Mouse (Mus musculus): Measurements from ENCODE around the gene Cntfr. TPM values are rescaled to one million over a fixed set of nuclear protein-coding genes. Genes with fewer than 3 reads are reported as not detected.
A peak's percentile ranks its signal among the peaks of the same experiment; 100 is the strongest.

The Cntfr gene
- polyA plus RNA-seq, 1 experiment from 2014 or later: 32.8 TPM

DNA sequence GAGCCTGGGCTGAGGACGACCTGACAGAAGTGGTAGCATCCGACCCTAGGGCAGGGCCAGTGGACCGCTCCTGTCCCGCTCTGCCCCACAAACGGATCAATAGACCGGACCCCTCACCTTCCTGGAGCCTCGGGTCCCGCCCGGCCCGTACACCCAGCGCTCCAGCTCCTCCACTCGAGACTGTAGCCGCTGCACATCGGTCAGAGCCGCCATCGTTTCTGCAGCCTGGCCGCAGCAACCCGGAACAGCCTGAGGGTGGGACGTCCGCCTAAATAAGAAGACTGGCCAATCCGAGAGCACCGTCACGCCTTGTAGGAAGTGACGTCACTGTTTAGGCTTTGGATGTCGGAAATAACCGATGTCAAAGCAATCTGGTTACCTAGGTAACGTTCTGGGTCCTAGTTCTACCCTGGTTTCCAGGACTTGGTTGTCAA lies 26.0 kb upstream of the Cntfr start, which contains the start of gene Dctn3:
TSS of gene Dctn3 (minus strand) at position 253 of the 434 bp plus-strand sequence.
- H3K27ac ChIP-seq: no peak within 1 kb of the TSS
- peaks cover 37% of the 10 kb centered on the region for H3K4me1 ChIP-seq
- no peaks in the 10 kb centered on the region for H3K9me3 ChIP-seq
- peak within 1 kb of the TSS; percentile 71 for H3K4me3 ChIP-seq
- peak within 1 kb of the TSS; percentile 82 for H3K4me2 ChIP-seq (replicated peaks)
- peak within 1 kb of the TSS; percentile 71 for H3K9ac ChIP-seq
- peaks cover 41% of the 10 kb centered on the region for H3K27me3 ChIP-seq (replicated peaks)
- peaks cover 27% of the 10 kb centered on the region for H3K36me3 ChIP-seq
- ATAC-seq (ENCODE audit: low FRiP score, low read depth): peak; percentile 90
- WGBS: 0% methylated on average over 27 of the region's 27 CpGs

DNA sequence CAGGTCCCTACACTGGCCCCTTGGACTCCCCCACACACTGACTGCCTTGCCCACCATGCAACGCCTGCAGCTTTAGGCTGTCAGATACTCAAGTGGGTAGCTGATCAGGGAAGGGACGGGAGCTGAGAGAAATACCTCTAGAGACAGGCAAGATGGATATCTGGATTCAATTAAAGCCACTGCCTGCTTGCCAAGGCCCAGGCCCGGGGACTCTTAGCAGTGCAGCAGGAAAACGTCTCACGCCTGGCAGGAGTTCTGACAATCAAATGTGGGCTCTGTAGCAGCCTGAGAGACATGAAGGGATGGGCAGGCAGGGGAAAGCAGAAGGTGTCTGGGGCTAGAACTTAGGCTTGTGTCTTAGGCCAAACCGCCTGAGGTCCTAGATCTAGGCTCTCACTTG lies 19.9 kb upstream of the Cntfr start:
- no peak for ATAC-seq (ENCODE audit: low FRiP score, low read depth)
- peaks cover 52% of the 10 kb centered on the region for H3K36me3 ChIP-seq

DNA sequence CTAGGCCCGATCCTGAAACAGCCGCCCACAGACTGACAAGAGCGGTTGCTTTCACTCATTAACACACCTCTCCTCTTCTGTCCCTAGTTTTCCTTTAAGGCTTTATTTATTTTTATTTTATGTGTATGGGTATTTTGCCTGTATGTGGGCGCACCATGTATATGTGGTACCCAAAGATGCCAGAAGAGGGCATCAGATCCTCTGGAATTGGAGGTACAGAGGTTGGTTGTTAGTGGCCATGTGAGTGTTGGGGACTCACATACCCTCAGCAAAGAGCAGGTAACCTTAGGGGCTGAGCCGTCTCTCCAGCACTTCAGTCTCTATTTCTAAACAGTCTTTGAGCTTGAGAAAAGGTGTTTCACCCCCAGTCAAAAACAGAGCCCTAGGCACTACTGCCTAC lies 18.7 kb upstream of the Cntfr start:
- 83% methylated on average over 5 of the region's 5 CpGs for WGBS
- Histone ChIP-seq H3K4me3 (no peak overlapping the region), H3K9ac (no peak overlapping the region), H3K27ac (no peak overlapping the region), H3K4me2 (replicated peaks) (no peak overlapping the region), H3K36me3 (peaks cover 56% of the 10 kb centered on the region), H3K27me3 (replicated peaks) (no peaks in the 10 kb centered on the region), H3K4me1 (peaks cover 33% of the 10 kb centered on the region), H3K9me3 (no peaks in the 10 kb centered on the region)
- ATAC-seq (ENCODE audit: low FRiP score, low read depth): no peak

More for the DNA sequence above, 19.9 kb upstream of the Cntfr start:
- no peak overlapping the region for H3K4me3 ChIP-seq
- no peak overlapping the region for H3K4me2 ChIP-seq (replicated peaks)
- no peak overlapping the region for H3K9ac ChIP-seq
- 78% methylated on average over 6 of the region's 6 CpGs for WGBS
- H3K9me3 ChIP-seq: no peaks in the 10 kb centered on the region
- H3K4me1 ChIP-seq: peaks cover 32% of the 10 kb centered on the region
- H3K27me3 ChIP-seq (replicated peaks): no peaks in the 10 kb centered on the region
- no peak overlapping the region for H3K27ac ChIP-seq

DNA sequence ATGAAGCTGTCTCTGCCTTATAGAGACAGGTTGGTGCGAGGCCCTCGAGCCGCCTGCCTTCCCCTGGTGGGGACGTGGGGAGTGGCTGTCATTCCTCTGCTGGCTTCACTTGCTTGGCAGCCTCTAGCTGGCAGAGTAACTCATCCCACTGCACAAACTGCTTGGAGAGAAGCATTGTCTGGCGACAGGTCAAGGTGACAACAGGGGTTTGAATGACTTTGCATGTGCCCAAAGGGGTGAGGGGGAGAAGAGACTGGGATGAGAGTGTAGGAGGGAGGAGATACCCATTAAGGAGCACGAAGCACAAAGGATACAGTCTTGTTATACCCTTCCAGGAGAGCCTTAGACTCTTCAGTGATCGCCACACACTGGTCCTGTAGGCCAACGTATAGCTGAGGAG lies 18.2 kb upstream of the Cntfr start:
- no peak for ATAC-seq (ENCODE audit: low FRiP score, low read depth)
- Histone ChIP-seq H3K4me2 (replicated peaks) (no peak overlapping the region), H3K4me3 (no peak overlapping the region), H3K9ac (no peak overlapping the region), H3K36me3 (peaks cover 51% of the 10 kb centered on the region), H3K9me3 (no peaks in the 10 kb centered on the region), H3K27ac (no peak overlapping the region), H3K4me1 (peaks cover 33% of the 10 kb centered on the region), H3K27me3 (replicated peaks) (no peaks in the 10 kb centered on the region)
- WGBS: 83% methylated on average over 8 of the region's 8 CpGs

DNA sequence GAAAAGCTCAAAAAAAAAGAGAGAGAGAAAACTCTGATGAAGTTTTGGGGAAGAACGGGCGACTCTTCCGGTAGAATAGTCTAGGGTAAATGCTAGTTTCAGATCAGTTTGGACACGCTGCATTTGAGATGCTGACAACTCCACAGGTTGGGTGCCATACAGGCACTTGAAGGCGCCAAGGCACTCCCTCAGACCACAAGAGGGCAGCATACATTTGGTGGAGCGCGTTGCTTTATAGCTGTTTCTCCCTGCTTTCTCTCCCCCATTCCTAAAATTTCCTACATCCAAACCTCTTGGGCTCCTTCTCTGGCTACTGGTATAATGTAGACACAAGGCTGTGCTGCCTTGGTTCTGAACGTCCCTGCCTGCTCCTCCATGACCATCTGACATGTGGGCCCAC lies 17.4 kb upstream of the Cntfr start:
- peaks cover 44% of the 10 kb centered on the region for H3K36me3 ChIP-seq
- H3K9me3 ChIP-seq: no peaks in the 10 kb centered on the region
- H3K4me1 ChIP-seq: peaks cover 33% of the 10 kb centered on the region
- WGBS: 15% methylated on average over 8 of the region's 8 CpGs
- H3K27me3 ChIP-seq (replicated peaks): no peaks in the 10 kb centered on the region
- no peak overlapping the region for H3K27ac ChIP-seq
- ATAC-seq (ENCODE audit: low FRiP score, low read depth): no peak
- H3K4me2 ChIP-seq (replicated peaks): peak overlapping the region; percentile 93
- no peak overlapping the region for H3K4me3 ChIP-seq
- no peak overlapping the region for H3K9ac ChIP-seq

DNA sequence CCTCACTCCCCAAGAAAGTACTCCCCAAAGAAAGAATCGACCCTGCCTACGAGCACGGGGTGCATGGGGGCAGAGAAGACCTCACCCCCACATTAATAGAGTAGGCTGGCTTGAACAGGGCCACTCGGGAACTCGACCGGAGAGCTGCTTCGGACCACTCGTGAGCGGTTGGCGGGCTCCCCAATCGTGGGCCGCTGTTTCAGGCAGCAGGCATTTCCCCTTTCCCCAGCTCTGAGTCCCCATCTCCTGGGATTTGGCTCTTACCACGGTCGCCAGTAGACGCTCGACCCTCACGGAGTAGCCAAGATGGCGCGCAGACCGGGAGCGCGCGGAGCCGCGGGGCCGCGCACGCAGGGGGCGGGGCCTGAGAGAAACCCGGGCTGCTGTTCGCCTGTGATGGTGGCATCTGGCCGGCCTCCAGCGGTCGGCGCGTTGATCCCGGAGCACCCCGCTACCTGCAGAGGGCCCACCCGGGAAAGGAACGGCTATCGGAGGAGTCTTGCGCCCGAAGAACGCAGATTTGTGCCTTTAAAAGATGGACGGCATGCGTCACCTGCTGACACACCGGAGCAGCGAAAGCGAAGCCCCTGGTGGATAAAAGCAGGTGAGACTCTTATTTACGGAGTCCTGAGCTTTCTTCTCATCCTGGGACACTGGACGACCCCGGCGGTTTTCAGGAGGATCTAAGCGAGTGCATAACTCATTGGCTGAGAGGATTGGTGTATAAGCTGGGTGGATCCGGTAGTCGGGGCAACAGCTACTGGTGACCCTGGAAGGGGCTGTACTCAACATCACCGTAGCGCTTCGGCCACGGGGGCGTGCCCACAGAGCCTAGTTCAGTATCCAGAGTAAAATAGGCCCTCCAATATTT lies 16.5 kb upstream of the Cntfr start, which contains the start of gene Rpp25l:
TSS of gene Rpp25l (minus strand) at position 338 of the 871 bp plus-strand sequence.
- Histone ChIP-seq H3K9ac (peak within 1 kb of the TSS; percentile 86), H3K4me2 (replicated peaks) (peak within 1 kb of the TSS; percentile 93), H3K27me3 (replicated peaks) (no peaks in the 10 kb centered on the region), H3K36me3 (peaks cover 35% of the 10 kb centered on the region), H3K27ac (no peak within 1 kb of the TSS), H3K9me3 (no peaks in the 10 kb centered on the region), H3K4me3 (peak within 1 kb of the TSS; percentile 77), H3K4me1 (peaks cover 33% of the 10 kb centered on the region)
- WGBS: under 1% methylated on average over 61 of the region's 61 CpGs
- ATAC-seq (ENCODE audit: low FRiP score, low read depth): peak; percentile 72

DNA sequence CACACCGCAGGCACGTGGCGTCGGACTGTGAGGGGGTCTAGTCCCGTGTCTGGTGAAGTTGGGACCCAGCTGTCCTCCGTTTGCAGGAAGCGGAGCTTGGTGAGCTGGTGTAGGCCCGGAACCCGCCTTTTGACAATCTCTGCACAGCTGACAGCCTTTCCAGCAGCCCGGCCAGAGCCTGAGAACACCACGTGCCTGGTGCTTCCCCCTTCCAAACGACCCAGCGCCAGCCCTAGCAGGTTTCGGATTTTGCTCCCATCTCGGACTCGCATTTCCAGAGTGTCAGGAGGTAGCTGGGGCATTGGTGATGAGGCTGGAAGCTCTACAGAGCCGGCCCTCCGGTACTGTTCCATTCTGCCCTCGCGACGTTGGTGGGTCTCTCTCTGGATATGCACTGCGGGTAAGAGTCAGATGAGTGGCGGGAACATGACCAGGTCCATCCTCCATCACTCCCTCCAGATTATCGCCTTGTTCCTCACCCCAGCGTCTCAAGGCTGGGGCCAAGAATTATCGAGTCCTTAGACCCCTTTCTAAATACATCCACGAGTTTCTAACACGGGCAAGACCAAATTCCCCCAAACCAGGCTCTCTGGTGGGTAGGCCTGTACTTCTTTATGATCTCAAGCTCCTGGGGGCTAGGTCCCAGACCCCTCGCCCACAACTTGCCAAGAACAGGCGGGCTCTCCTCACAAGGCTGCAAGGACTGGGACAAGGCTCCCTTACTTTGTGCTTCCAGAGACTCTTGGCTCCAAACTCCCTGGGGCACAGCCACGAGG lies 15.7 kb upstream of the Cntfr start:
- peaks cover 27% of the 10 kb centered on the region for H3K36me3 ChIP-seq
- H3K9ac ChIP-seq: peak overlapping the region; percentile 86
- 56% methylated on average over 31 of the region's 31 CpGs for WGBS
- ATAC-seq (ENCODE audit: low FRiP score, low read depth): no peak
- H3K9me3 ChIP-seq: no peaks in the 10 kb centered on the region
- no peaks in the 10 kb centered on the region for H3K27me3 ChIP-seq (replicated peaks)
- H3K4me3 ChIP-seq: peak overlapping the region; percentile 77
- H3K4me2 ChIP-seq (replicated peaks): peak overlapping the region; percentile 93
- H3K27ac ChIP-seq: no peak overlapping the region
- H3K4me1 ChIP-seq: peaks cover 39% of the 10 kb centered on the region

DNA sequence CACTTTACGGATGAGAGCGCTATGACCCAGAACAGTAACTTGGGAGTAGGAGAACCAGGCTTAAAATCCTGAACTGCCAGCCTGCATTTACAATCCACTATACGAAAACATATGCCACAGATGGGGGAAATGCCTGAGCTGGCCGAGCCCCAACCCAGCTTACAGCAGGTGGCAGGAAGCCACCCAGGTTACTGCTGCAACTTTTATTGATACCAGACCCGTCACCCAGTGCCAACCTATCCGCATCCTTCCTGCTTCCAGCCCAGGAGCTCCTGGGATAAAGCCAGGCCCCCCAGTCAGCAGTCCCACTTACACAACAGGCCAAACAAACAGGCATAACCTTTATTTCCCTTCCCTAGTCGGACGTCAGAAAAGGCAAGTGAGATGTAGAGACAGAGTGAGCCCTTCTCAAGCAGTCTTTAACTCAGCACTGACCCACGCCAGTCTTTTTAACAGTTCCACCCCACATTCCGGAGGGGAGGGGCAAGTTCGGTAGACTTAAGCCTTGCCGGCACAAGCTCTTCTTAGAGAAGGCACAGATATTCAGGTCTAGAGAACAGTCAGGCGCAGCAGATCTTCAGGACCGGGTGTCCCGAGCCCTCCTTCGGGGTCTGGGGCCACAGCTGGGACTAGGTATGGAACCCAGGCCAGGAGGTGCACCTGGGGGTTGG lies 15.0 kb upstream of the Cntfr start:
- peaks cover 20% of the 10 kb centered on the region for H3K36me3 ChIP-seq
- peak overlapping the region; percentile 77 for H3K4me3 ChIP-seq
- H3K27ac ChIP-seq: no peak overlapping the region
- ATAC-seq (ENCODE audit: low FRiP score, low read depth): no peak
- no peaks in the 10 kb centered on the region for H3K9me3 ChIP-seq
- WGBS: 83% methylated on average over 16 of the region's 16 CpGs
- H3K27me3 ChIP-seq (replicated peaks): no peaks in the 10 kb centered on the region
- H3K4me1 ChIP-seq: peaks cover 42% of the 10 kb centered on the region
- peak overlapping the region; percentile 93 for H3K4me2 ChIP-seq (replicated peaks)
- H3K9ac ChIP-seq: peak overlapping the region; percentile 86

DNA sequence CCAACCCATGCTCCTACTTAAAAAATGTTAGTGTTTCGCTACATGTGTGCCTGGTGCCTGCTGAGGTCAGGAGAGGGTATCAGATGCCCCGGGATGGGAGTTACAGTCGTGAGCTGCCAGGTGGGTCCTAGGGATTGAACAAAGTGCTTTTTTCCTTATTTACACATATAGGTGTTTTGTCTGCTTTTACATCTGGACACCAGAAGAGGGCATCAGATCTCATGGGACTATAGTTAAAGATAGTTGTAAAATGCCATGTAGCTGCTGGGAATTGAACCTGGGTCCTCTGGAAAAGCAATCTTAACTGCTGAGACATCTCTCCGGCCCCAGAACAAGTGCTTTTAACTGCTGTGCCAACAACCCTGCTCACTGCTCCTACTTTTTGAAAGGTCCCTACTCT lies 13.3 kb upstream of the Cntfr start:
- H3K4me1 ChIP-seq: peaks cover 44% of the 10 kb centered on the region
- no peaks in the 10 kb centered on the region for H3K9me3 ChIP-seq
- peaks cover 11% of the 10 kb centered on the region; the same call in 1 of the 2 replicates for H3K36me3 ChIP-seq
- 0 out of 2 replicates have a peak, but pooled peaks cover 7% of the 10 kb centered on the region for H3K27me3 ChIP-seq (replicated peaks)
- H3K4me3 ChIP-seq: no peak overlapping the region
- ATAC-seq (ENCODE audit: low FRiP score, low read depth): no peak
- no peak overlapping the region for H3K27ac ChIP-seq
- no peak overlapping the region for H3K9ac ChIP-seq
- 61% methylated on average over 4 of the region's 4 CpGs for WGBS
- H3K4me2 ChIP-seq (replicated peaks): no peak overlapping the region

DNA sequence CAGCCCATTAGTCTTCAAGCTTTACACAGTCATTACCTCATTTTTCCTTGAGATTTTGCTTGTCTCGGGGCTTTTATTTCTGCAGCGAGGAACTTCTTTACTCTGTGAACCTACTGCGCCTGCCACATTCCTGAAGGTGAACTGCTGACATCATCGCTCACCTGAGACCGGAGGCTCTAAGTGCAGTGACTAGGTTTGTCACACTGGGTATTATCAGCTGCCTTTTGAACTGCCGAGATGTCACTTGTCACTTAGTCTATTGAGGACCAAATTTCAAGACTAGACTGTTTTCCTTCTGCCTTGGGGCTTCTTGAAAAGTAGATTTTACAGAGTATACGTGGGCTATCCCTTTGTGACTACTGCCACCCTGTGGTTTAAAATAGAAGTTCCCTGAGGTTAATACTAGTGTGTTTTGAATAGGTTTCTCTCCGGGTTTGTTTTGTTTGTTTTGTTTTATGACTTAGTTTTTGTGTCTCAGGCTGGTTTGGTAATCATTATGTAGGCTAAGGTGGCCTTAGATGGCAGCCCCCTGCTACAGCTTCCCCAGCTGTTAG lies 11.4 kb upstream of the Cntfr start:
- ATAC-seq (ENCODE audit: low FRiP score, low read depth): no peak
- 44% methylated on average over 8 of the region's 8 CpGs for WGBS
- Histone ChIP-seq H3K4me1 (peaks cover 40% of the 10 kb centered on the region), H3K4me3 (no peak overlapping the region), H3K27ac (no peak overlapping the region), H3K36me3 (peaks cover 11% of the 10 kb centered on the region; the same call in 1 of the 2 replicates), H3K4me2 (replicated peaks) (no peak overlapping the region), H3K27me3 (replicated peaks) (0 out of 2 replicates have a peak, but pooled peaks cover 8% of the 10 kb centered on the region), H3K9ac (no peak overlapping the region), H3K9me3 (no peaks in the 10 kb centered on the region)

DNA sequence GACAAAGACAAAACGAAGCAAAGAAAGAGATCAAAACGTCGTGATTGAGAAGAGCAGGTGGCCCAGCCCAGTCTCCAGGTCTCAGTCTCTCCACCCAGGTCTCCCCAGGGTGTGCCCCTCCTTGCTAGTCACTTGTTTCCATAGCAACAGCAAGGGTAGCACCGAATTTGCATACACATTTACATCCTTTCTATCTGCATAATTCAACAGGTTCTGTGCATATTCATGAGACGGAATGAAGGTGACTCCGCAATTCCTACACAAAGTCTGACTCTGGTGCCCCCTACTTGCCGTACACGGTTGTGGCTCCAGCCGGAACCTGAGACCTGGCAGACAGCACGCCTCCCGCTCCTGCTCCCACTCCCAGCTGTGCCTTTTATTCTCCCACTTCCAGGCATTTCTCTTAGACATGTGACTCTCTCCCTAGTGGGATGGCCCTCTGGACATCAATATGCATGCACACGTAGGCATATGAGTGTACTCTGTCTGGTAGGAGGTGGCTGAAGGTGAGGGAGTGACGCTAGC lies 10.2 kb upstream of the Cntfr start:
- no peaks in the 10 kb centered on the region for H3K9me3 ChIP-seq
- H3K27ac ChIP-seq: no peak overlapping the region
- H3K36me3 ChIP-seq: peaks cover 7% of the 10 kb centered on the region; the same call in 1 of the 2 replicates
- peaks cover 30% of the 10 kb centered on the region for H3K4me1 ChIP-seq
- H3K4me3 ChIP-seq: no peak overlapping the region
- 0 out of 2 replicates have a peak, but pooled peaks cover 8% of the 10 kb centered on the region for H3K27me3 ChIP-seq (replicated peaks)
- H3K4me2 ChIP-seq (replicated peaks): peak overlapping the region; percentile 47
- H3K9ac ChIP-seq: no peak overlapping the region
- under 1% methylated on average over 13 of the region's 13 CpGs for WGBS
- ATAC-seq (ENCODE audit: low FRiP score, low read depth): peak; percentile 77

All from neural tube, embryonic 12.5 days (tissue).